Comparison of ENCODE assay signal across 10 mouse cellular contexts in the genomic region with DNA sequence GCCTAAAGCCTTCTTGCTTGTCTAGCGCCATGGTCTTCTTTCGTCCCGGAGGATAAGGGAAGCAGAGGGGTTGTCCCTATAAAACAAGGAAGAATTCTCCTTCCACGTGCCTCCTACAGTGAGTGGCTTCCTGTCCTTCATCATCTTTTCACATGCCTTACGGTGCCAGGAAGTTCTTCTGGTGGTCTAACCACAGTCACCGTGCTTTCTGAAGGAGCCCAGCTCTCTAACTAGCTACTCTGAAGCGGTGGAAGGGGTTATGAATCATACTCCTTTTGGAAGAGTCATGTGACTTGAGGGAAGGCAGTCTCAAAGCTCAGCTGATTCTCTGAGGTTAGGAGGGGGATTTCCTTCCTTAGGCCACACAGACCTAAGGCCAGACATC. TPM values are rescaled to one million over a fixed set of nuclear protein-coding genes. Genes with fewer than 3 reads are reported as not detected.
A peak's percentile ranks its signal among the peaks of the same experiment; 100 is the strongest.
DNase-seq lines count a peak whose midpoint lies in the region; ATAC-seq and TF ChIP-seq lines count a peak whose summit lies in the region.
"Had no signal": no experiment of that assay in that cellular context is flagged by ENCODE, and none has a peak within 500 bp of the region (broad histone marks: within the 10 kb centered on the region; RNA-seq: fewer than 3 reads in every experiment).

No protein-coding gene starts in this region.

- H3K36me3 ChIP-seq in lung, postnatal 0 days (ENCODE audit: insufficient read depth, low read length), result no peaks in the 10 kb centered on the region
- H3K36me3 ChIP-seq in G1E (replicated peaks), result peaks cover 96% of the 10 kb centered on the region
- H3K36me3 ChIP-seq: heart, embryonic 15.5 days; neural tube, embryonic 15.5 days had no signal

- ATAC-seq in lung, postnatal 0 days, result peak; percentile 43
- ATAC-seq in G1E (ENCODE audit: extremely low read depth, insufficient number of reproducible peaks, low FRiP score, poor library complexity, severe bottlenecking), result peak; percentile 30
- peak; percentile 65 to 67 for ATAC-seq in hematopoietic stem cell, adult 5-6 weeks (replicated peaks in 1 of 2; ENCODE audit: insufficient read depth in 1 of 2, low FRiP score in 2 of 2, low TSS enrichment in 1 of 2, low read depth in 1 of 2, poor library complexity in 2 of 2, severe bottlenecking in 2 of 2)
- peak; percentile 56 for ATAC-seq in monocyte, adult 5-6 weeks (replicated peaks; ENCODE audit: insufficient number of reproducible peaks, low FRiP score, low TSS enrichment, poor library complexity, severe bottlenecking)
- ATAC-seq: forebrain, embryonic 14.5 days had no signal

- no peak overlapping the region for H3K4me3 ChIP-seq in lung, postnatal 0 days (ENCODE audit: low read depth, low read length)
- no peak overlapping the region for H3K4me3 ChIP-seq in G1E (ENCODE audit: low read depth, low read length)
- H3K4me3 ChIP-seq: heart, embryonic 15.5 days; neural tube, embryonic 15.5 days had no signal

- DNase-seq in lung, postnatal 0 days (ENCODE audit: low spot score), result peak; percentile 13
- no peak for DNase-seq in lung, postnatal 10 days
- no peak for DNase-seq in G1E (ENCODE audit: low spot score)
- no peak for DNase-seq in cerebellum, postnatal 10 days
- no peak for DNase-seq in adrenal gland, postnatal 25 days

- H3K4me2 ChIP-seq in lung, postnatal 0 days (replicated peaks; ENCODE audit: low read depth, low read length), result 0 out of 2 replicates have a peak overlapping the region, but pooled peaks have one; percentile 11
- H3K4me2 ChIP-seq: heart, embryonic 15.5 days; neural tube, embryonic 15.5 days had no signal

- no peaks in the 10 kb centered on the region for H3K4me1 ChIP-seq in lung, postnatal 0 days (ENCODE audit: insufficient read depth, low read depth, low read length)
- H3K4me1 ChIP-seq in G1E (ENCODE audit: insufficient read depth, low read depth, low read length), result peaks cover 77% of the 10 kb centered on the region
- H3K4me1 ChIP-seq: heart, embryonic 15.5 days; neural tube, embryonic 15.5 days had no signal

- no peak overlapping the region for H3K9ac ChIP-seq in lung, postnatal 0 days (replicated peaks; ENCODE audit: low read depth)
- H3K9ac ChIP-seq: heart, embryonic 15.5 days; neural tube, embryonic 15.5 days had no signal

- no peaks in the 10 kb centered on the region for H3K9me3 ChIP-seq in lung, postnatal 0 days (ENCODE audit: low read length)
- 0 out of 2 replicates have a peak, but pooled peaks cover 3% of the 10 kb centered on the region for H3K9me3 ChIP-seq in G1E (replicated peaks)
- H3K9me3 ChIP-seq: heart, embryonic 15.5 days; neural tube, embryonic 15.5 days had no signal

- TF ChIP-seq EP300 in lung, postnatal 0 days (IDR thresholded peaks at IDR 0.05), result no peak

- no peak for TF ChIP-seq CTCF in lung, postnatal 0 days (IDR thresholded peaks at IDR 0.05)
- no peak for TF ChIP-seq CTCF in G1E (IDR thresholded peaks at IDR 0.05; ENCODE audit: low read depth, low read length)

- 54% methylated on average over 7 of the region's 7 CpGs for WGBS in lung, postnatal 0 days

- peak overlapping the region; percentile 35; the same call in 1 of the 2 replicates for H3K27ac ChIP-seq in lung, postnatal 0 days (ENCODE audit: low read length)
- H3K27ac ChIP-seq: neural tube, embryonic 15.5 days had no signal

- no peaks in the 10 kb centered on the region for H3K27me3 ChIP-seq in lung, postnatal 0 days (replicated peaks; ENCODE audit: insufficient read depth, low read length)
- H3K27me3 ChIP-seq in G1E (ENCODE audit: insufficient read depth, low read length), result no peaks in the 10 kb centered on the region
- H3K27me3 ChIP-seq: heart, embryonic 15.5 days; neural tube, embryonic 15.5 days had no signal

RNA-seq across cellular contexts. Expression of gene Vav1, which starts 11.8 kb away (rescaled TPM):
- polyA plus RNA-seq in lung, postnatal 0 days (2015; fragmentation: Nextera tagmentation; extraction: Ambion mirVana), result 4.8 and 5.4 TPM in 2 replicates
- total RNA-seq in G1E (2014; fragmentation: Nextera tagmentation) (43.6 and 48.1 TPM in 2 replicates), G1E (2017) (175 and 177 TPM in 2 replicates)
- 43.4 and 50.0 TPM in 2 replicates for polyA plus RNA-seq in G1E (2012)
- 238 and 297 TPM in 2 replicates for total RNA-seq in hematopoietic stem cell, adult 5-6 weeks (2017)
- total RNA-seq in monocyte, adult 5-6 weeks (2017), result 267 to 324 TPM (median 306 TPM) in 3 replicates
- total RNA-seq in adrenal gland, postnatal 25 days (2021), result 1.1 and 1.7 TPM in 2 replicates

RNA-seq across cellular contexts. Expression of gene Trip10, which starts 41.4 kb away (rescaled TPM):
- 46.4 and 58.9 TPM in 2 replicates for polyA plus RNA-seq in lung, postnatal 0 days (2015; fragmentation: Nextera tagmentation; extraction: Ambion mirVana)
- total RNA-seq in G1E (2014; fragmentation: Nextera tagmentation) (12.9 and 16.3 TPM in 2 replicates), G1E (2017) (9.8 and 12.7 TPM in 2 replicates)
- polyA plus RNA-seq in G1E (2012), result 20.1 and 22.0 TPM in 2 replicates
- 9.4 and 17.9 TPM in 2 replicates for total RNA-seq in hematopoietic stem cell, adult 5-6 weeks (2017)
- total RNA-seq in monocyte, adult 5-6 weeks (2017), result 4.5 to 10.8 TPM (median 9.2 TPM) in 3 replicates
- total RNA-seq in adrenal gland, postnatal 25 days (2021), result 51.9 and 64.8 TPM in 2 replicates

RNA-seq across cellular contexts. Expression of gene Gpr108, which starts 42.4 kb away (rescaled TPM):
- polyA plus RNA-seq in lung, postnatal 0 days (2015; fragmentation: Nextera tagmentation; extraction: Ambion mirVana), result 48.4 and 48.8 TPM in 2 replicates
- total RNA-seq in G1E (2014; fragmentation: Nextera tagmentation) (15.2 and 18.4 TPM in 2 replicates), G1E (2017) (16.7 and 22.1 TPM in 2 replicates)
- polyA plus RNA-seq in G1E (2012), result 12.4 and 15.1 TPM in 2 replicates
- total RNA-seq in hematopoietic stem cell, adult 5-6 weeks (2017), result 14.9 and 19.1 TPM in 2 replicates
- total RNA-seq in monocyte, adult 5-6 weeks (2017), result 27.2 to 32.8 TPM (median 27.8 TPM) in 3 replicates
- 81.0 and 96.4 TPM in 2 replicates for total RNA-seq in adrenal gland, postnatal 25 days (2021)

Comparison
In these comparisons a context has a peak if more than half of its experiments do, and no peak if none do; other contexts are left out.
1. RNA of gene Vav1, which starts 11.8 kb away (total RNA-seq): 267 to 324 TPM in monocyte, adult 5-6 weeks, 238 to 297 TPM in hematopoietic stem cell, adult 5-6 weeks and 43.6 to 177 TPM in G1E; 1.1 to 1.7 TPM in adrenal gland, postnatal 25 days; every median in the first group is over 10 times any median in the second.
2. Peak in every context shown above with its lines, with median percentiles within 50 percentile points of each other: ATAC-seq.